In the genomic region with DNA sequence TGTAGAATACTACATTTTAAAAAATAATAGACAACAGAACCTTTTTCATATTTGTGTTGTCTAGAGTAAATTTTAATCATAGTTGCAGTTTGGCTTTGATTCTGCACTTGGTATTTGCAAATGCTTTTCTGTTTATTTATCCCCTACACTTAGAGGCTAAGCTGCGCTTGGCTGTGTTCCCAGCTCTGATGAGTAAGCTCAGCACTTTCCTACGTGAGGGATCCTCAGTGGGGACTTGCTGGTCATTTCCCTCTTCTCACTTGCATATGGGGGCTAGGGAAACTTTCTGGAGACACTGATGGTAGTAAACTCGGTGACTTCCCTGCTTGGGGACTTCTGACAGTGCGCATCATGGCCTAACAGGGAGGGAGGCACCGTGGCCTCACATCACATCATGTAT, we compare ENCODE assay signal across 8 mouse cellular contexts. TPM values are rescaled to one million over a fixed set of nuclear protein-coding genes. Genes with fewer than 3 reads are reported as not detected.
DNase-seq lines count a peak whose midpoint lies in the region; ATAC-seq lines count a peak whose summit lies in the region.

No protein-coding gene starts in this region.

- no peaks in the 10 kb centered on the region for H3K9me3 ChIP-seq in forebrain, embryonic 13.5 days (replicated peaks)
- no peaks in the 10 kb centered on the region for H3K9me3 ChIP-seq in forebrain, embryonic 10.5 days
- H3K9me3 ChIP-seq in neural tube, embryonic 13.5 days, result no peaks in the 10 kb centered on the region
- no peaks in the 10 kb centered on the region for H3K9me3 ChIP-seq in heart, embryonic 14.5 days (ENCODE audit: control insufficient read depth, low read length)
- no peaks in the 10 kb centered on the region for H3K9me3 ChIP-seq in lung, embryonic 16.5 days (ENCODE audit: control insufficient read depth, low read length)

- no peaks in the 10 kb centered on the region for H3K36me3 ChIP-seq in forebrain, embryonic 13.5 days (ENCODE audit: poor library complexity, severe bottlenecking)
- no peaks in the 10 kb centered on the region for H3K36me3 ChIP-seq in forebrain, embryonic 10.5 days (replicated peaks)
- no peaks in the 10 kb centered on the region for H3K36me3 ChIP-seq in neural tube, embryonic 13.5 days
- H3K36me3 ChIP-seq in heart, embryonic 14.5 days (ENCODE audit: control insufficient read depth, insufficient read depth, low read length), result no peaks in the 10 kb centered on the region
- H3K36me3 ChIP-seq in lung, embryonic 16.5 days (ENCODE audit: control insufficient read depth, insufficient read depth, low read length), result no peaks in the 10 kb centered on the region

- no peaks in the 10 kb centered on the region for H3K27me3 ChIP-seq in forebrain, embryonic 13.5 days
- H3K27me3 ChIP-seq in forebrain, embryonic 10.5 days (ENCODE audit: poor library complexity, severe bottlenecking), result no peaks in the 10 kb centered on the region
- no peaks in the 10 kb centered on the region for H3K27me3 ChIP-seq in neural tube, embryonic 13.5 days
- no peaks in the 10 kb centered on the region for H3K27me3 ChIP-seq in heart, embryonic 14.5 days (ENCODE audit: control insufficient read depth, insufficient read depth, low read length)
- H3K27me3 ChIP-seq in lung, embryonic 16.5 days (ENCODE audit: control insufficient read depth, insufficient read depth, low read depth, low read length), result no peaks in the 10 kb centered on the region

- H3K27ac ChIP-seq in forebrain, embryonic 13.5 days, result peak overlapping the region; percentile 44; the same call in 1 of the 2 replicates
- no peak overlapping the region for H3K27ac ChIP-seq in forebrain, embryonic 10.5 days
- peak overlapping the region; percentile 54 for H3K27ac ChIP-seq in neural tube, embryonic 13.5 days (replicated peaks)
- peak overlapping the region; percentile 37 to 52; a peak in 1 of 4 replicates for H3K27ac ChIP-seq in heart, embryonic 14.5 days (replicated peaks in 1 of 2; ENCODE audit: control insufficient read depth in 1 of 2, insufficient read depth in 1 of 2, low read depth in 2 of 2, low read length in 2 of 2)
- peak overlapping the region; percentile 81 for H3K27ac ChIP-seq in lung, embryonic 16.5 days (ENCODE audit: low read length)

- no peak; the same call in 1 of the 2 replicates for ATAC-seq in forebrain, embryonic 13.5 days
- ATAC-seq in neural tube, embryonic 13.5 days (ENCODE audit: low read depth), result no peak
- ATAC-seq in heart, embryonic 14.5 days (ENCODE audit: insufficient number of reproducible peaks, insufficient read depth, low FRiP score, low read depth), result no peak
- ATAC-seq in lung, embryonic 16.5 days (ENCODE audit: low read depth), result peak; percentile 87
- ATAC-seq in granulocyte monocyte progenitor cell, adult 5-6 weeks (replicated peaks; ENCODE audit: poor library complexity, severe bottlenecking), result no peak
- ATAC-seq in inflammation-experienced regulatory T-cells, adult 6 months, result no peak

- WGBS in forebrain, embryonic 13.5 days, result 65% methylated on average over 5 of the region's 5 CpGs
- 88% methylated on average over 5 of the region's 5 CpGs for WGBS in forebrain, embryonic 10.5 days
- WGBS in neural tube, embryonic 13.5 days, result 71% methylated on average over 5 of the region's 5 CpGs
- WGBS in heart, embryonic 14.5 days, result 42% methylated on average over 5 of the region's 5 CpGs
- WGBS in lung, embryonic 16.5 days, result 27% methylated on average over 5 of the region's 5 CpGs

- H3K4me1 ChIP-seq in forebrain, embryonic 13.5 days, result peaks cover 46% of the 10 kb centered on the region
- peaks cover 24% of the 10 kb centered on the region for H3K4me1 ChIP-seq in forebrain, embryonic 10.5 days
- H3K4me1 ChIP-seq in neural tube, embryonic 13.5 days (replicated peaks), result peaks cover 37% of the 10 kb centered on the region
- peaks cover 6 to 11% of the 10 kb centered on the region in 2 experiments for H3K4me1 ChIP-seq in heart, embryonic 14.5 days (ENCODE audit: control insufficient read depth in 2 of 2, insufficient read depth in 2 of 2, low read length in 2 of 2)
- peaks cover 34% of the 10 kb centered on the region for H3K4me1 ChIP-seq in lung, embryonic 16.5 days (replicated peaks; ENCODE audit: control insufficient read depth, insufficient read depth, low read length)

- no peak overlapping the region for H3K4me2 ChIP-seq in forebrain, embryonic 13.5 days
- H3K4me2 ChIP-seq in neural tube, embryonic 13.5 days, result no peak overlapping the region
- peak overlapping the region; percentile 33; the same call in 1 of the 2 replicates for H3K4me2 ChIP-seq in heart, embryonic 14.5 days (ENCODE audit: low read length)
- H3K4me2 ChIP-seq in lung, embryonic 16.5 days (ENCODE audit: low read depth, low read length), result peak overlapping the region; percentile 38

- no peak overlapping the region for H3K9ac ChIP-seq in forebrain, embryonic 13.5 days
- H3K9ac ChIP-seq in neural tube, embryonic 13.5 days, result no peak overlapping the region
- H3K9ac ChIP-seq in heart, embryonic 14.5 days (ENCODE audit: low read length), result no peak overlapping the region
- H3K9ac ChIP-seq in lung, embryonic 16.5 days (ENCODE audit: low read length), result no peak overlapping the region

- no peak for DNase-seq in forebrain, embryonic 10.5 days (ENCODE audit: extremely low spot score, low spot score)
- no peak for DNase-seq in neural tube, embryonic 10.5 days (ENCODE audit: extremely low spot score, low spot score)

- H3K4me3 ChIP-seq in forebrain, embryonic 13.5 days, result no peak overlapping the region
- no peak overlapping the region for H3K4me3 ChIP-seq in forebrain, embryonic 10.5 days
- H3K4me3 ChIP-seq in neural tube, embryonic 13.5 days, result no peak overlapping the region
- H3K4me3 ChIP-seq in heart, embryonic 14.5 days (ENCODE audit: control insufficient read depth in 1 of 2, insufficient read depth in 1 of 2, low read depth in 1 of 2, low read length in 2 of 2), result no peak overlapping the region
- no peak overlapping the region; the same call in 1 of the 2 replicates for H3K4me3 ChIP-seq in lung, embryonic 16.5 days (ENCODE audit: low read length)

RNA-seq across cellular contexts. Expression of a gene that starts 41.7 kb away (rescaled TPM):
- 31.4 and 34.5 TPM in 2 replicates for polyA plus RNA-seq in forebrain, embryonic 13.5 days (2015; fragmentation: Nextera tagmentation; extraction: Ambion mirVana)
- 18.1 and 18.2 TPM in 2 replicates for polyA plus RNA-seq in forebrain, embryonic 10.5 days (2016; fragmentation: Nextera tagmentation; extraction: Ambion mirVana)
- 19.8 and 22.3 TPM in 2 replicates for polyA plus RNA-seq in neural tube, embryonic 13.5 days (2015; fragmentation: Nextera tagmentation; extraction: Ambion mirVana)
- 4.2 and 4.9 TPM in 2 replicates for polyA plus RNA-seq in heart, embryonic 14.5 days (2014; fragmentation: Nextera tagmentation; extraction: Ambion mirVana)
- polyA plus RNA-seq in lung, embryonic 16.5 days (2015; fragmentation: Nextera tagmentation; extraction: Ambion mirVana), result 17.8 and 18.7 TPM in 2 replicates
- total RNA-seq in granulocyte monocyte progenitor cell, adult 5-6 weeks (2014; fragmentation: Nextera tagmentation), result 2.1 and 3.9 TPM in 2 replicates
- 2.0 and 2.2 TPM in 2 replicates for total RNA-seq in granulocyte monocyte progenitor cell, adult 5-6 weeks (2017)
- 1 to 10 TPM; 6.4 to 9.2 (median 6.4) TPM for polyA plus RNA-seq in inflammation-experienced regulatory T-cells, adult 6 months (2017; shearing (Covaris generic))

Comparison
In these comparisons a context has a peak if more than half of its experiments do, and no peak if none do; other contexts are left out.
1. H3K4me2 ChIP-seq: peak in heart, embryonic 14.5 days (single experiment) and lung, embryonic 16.5 days (single experiment); none in forebrain, embryonic 13.5 days (single experiment) and neural tube, embryonic 13.5 days (single experiment).